Mouse (Mus musculus): ENCODE results near the gene Crip1. TPM values are rescaled to one million over a fixed set of nuclear protein-coding genes. Genes with fewer than 3 reads are reported as not detected.
A peak's percentile ranks its signal among the peaks of the same experiment; 100 is the strongest.

Gene Crip1
- polyA plus RNA-seq, 1 experiment from 2014 or later: 181 TPM

GRCm38 (mm10) chr12:113152991-113153525, 6.9 kb downstream of the Crip1 start:
- ATAC-seq (no peak), DNase-seq (no peak)
- WGBS (ENCODE audit: insufficient replicate concordance): 69% methylated on average over 6 of the region's 6 CpGs
- TF ChIP-seq CTCF (IDR thresholded peaks at IDR 0.05; ENCODE audit: low read depth) (no peak), EP300 (IDR thresholded peaks at IDR 0.05; ENCODE audit: low read depth) (no peak)
- Histone ChIP-seq H3K4me3 (ENCODE audit: low read depth, low read length) (peak overlapping the region; percentile 50), H3K27ac (ENCODE audit: low read depth) (no peak overlapping the region), H3K4me1 (ENCODE audit: insufficient read depth) (peaks cover 42% of the 10 kb centered on the region), H3K27me3 (ENCODE audit: insufficient read depth, low read length) (peaks cover 17% of the 10 kb centered on the region), H3K36me3 (replicated peaks; ENCODE audit: insufficient read depth, low read length) (no peaks in the 10 kb centered on the region), H3K9ac (replicated peaks) (no peak overlapping the region), H3K4me2 (ENCODE audit: low read depth, low read length) (peak overlapping the region; percentile 75; the same call in 1 of the 2 replicates), H3K9me3 (ENCODE audit: low read length) (no peaks in the 10 kb centered on the region)

GRCm38 (mm10) chr12:113153971-113154370, 7.9 kb downstream of the Crip1 start:
- no peak overlapping the region for H3K4me3 ChIP-seq (ENCODE audit: low read depth, low read length)
- no peak overlapping the region for H3K4me2 ChIP-seq (ENCODE audit: low read depth, low read length)
- H3K4me1 ChIP-seq (ENCODE audit: insufficient read depth): peaks cover 36% of the 10 kb centered on the region
- DNase-seq (no peak), ATAC-seq (no peak)
- no peak overlapping the region for H3K27ac ChIP-seq (ENCODE audit: low read depth)
- no peaks in the 10 kb centered on the region for H3K36me3 ChIP-seq (replicated peaks; ENCODE audit: insufficient read depth, low read length)
- H3K27me3 ChIP-seq (ENCODE audit: insufficient read depth, low read length): peaks cover 17% of the 10 kb centered on the region
- TF ChIP-seq EP300 (IDR thresholded peaks at IDR 0.05; ENCODE audit: low read depth) (no peak), CTCF (IDR thresholded peaks at IDR 0.05; ENCODE audit: low read depth) (no peak)
- H3K9me3 ChIP-seq (ENCODE audit: low read length): no peaks in the 10 kb centered on the region
- 80% methylated on average over 7 of the region's 7 CpGs for WGBS (ENCODE audit: insufficient replicate concordance)
- H3K9ac ChIP-seq (replicated peaks): no peak overlapping the region

DNA sequence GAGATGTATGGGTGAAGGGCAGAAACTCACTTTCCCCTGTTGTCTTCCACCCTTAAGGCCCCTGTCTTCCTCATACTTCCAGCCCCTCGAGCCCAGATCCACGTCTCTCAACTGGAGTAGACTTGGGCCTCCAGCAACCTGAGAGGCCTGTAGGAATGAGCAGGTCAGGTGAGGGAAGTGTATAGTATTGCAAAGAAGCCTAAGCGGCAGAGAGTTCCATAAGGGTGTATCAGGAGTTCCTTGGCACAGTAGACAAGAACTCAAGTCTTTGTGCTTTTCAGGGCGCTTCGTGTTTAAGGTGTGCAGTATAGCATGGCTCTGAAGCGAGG, 8.6 kb downstream of the Crip1 start:
- Histone ChIP-seq H3K27ac (ENCODE audit: low read depth) (0 out of 2 replicates have a peak overlapping the region, but pooled peaks have one; percentile 60), H3K4me3 (ENCODE audit: low read depth, low read length) (peak overlapping the region; percentile 47; the same call in 1 of the 2 replicates), H3K9ac (replicated peaks) (peak overlapping the region; percentile 58; the same call in 1 of the 2 replicates), H3K4me2 (ENCODE audit: low read depth, low read length) (peak overlapping the region; percentile 84), H3K36me3 (replicated peaks; ENCODE audit: insufficient read depth, low read length) (no peaks in the 10 kb centered on the region), H3K4me1 (ENCODE audit: insufficient read depth) (peaks cover 36% of the 10 kb centered on the region), H3K9me3 (ENCODE audit: low read length) (no peaks in the 10 kb centered on the region), H3K27me3 (ENCODE audit: insufficient read depth, low read length) (peaks cover 17% of the 10 kb centered on the region)
- no peak for DNase-seq
- WGBS (ENCODE audit: insufficient replicate concordance): 79% methylated on average over 6 of the region's 6 CpGs
- ATAC-seq: no peak
- TF ChIP-seq CTCF (IDR thresholded peaks at IDR 0.05; ENCODE audit: low read depth) (no peak), EP300 (IDR thresholded peaks at IDR 0.05; ENCODE audit: low read depth) (no peak)

- H3K9ac ChIP-seq (replicated peaks): peak overlapping the region; percentile 58
- H3K36me3 ChIP-seq (replicated peaks; ENCODE audit: insufficient read depth, low read length): no peaks in the 10 kb centered on the region
- 7% methylated on average over 32 of the region's 32 CpGs for WGBS (ENCODE audit: insufficient replicate concordance)
- no peaks in the 10 kb centered on the region for H3K9me3 ChIP-seq (ENCODE audit: low read length)
- H3K27me3 ChIP-seq (ENCODE audit: insufficient read depth, low read length): peaks cover 17% of the 10 kb centered on the region
- DNase-seq (peak; percentile 57), ATAC-seq (no peak)
- H3K4me3 ChIP-seq (ENCODE audit: low read depth, low read length): peak overlapping the region; percentile 47
- H3K4me1 ChIP-seq (ENCODE audit: insufficient read depth): peaks cover 36% of the 10 kb centered on the region
- peak overlapping the region; percentile 84 for H3K4me2 ChIP-seq (ENCODE audit: low read depth, low read length)
- H3K27ac ChIP-seq (ENCODE audit: low read depth): peak overlapping the region; percentile 60
- TF ChIP-seq EP300 (IDR thresholded peaks at IDR 0.05; ENCODE audit: low read depth) (no peak), CTCF (IDR thresholded peaks at IDR 0.05; ENCODE audit: low read depth) (no peak; the same call in 1 of the 2 replicates)
Measured at GRCm38 (mm10) chr12:113155076-113155771, 9.1 kb downstream of the Crip1 start.

DNA sequence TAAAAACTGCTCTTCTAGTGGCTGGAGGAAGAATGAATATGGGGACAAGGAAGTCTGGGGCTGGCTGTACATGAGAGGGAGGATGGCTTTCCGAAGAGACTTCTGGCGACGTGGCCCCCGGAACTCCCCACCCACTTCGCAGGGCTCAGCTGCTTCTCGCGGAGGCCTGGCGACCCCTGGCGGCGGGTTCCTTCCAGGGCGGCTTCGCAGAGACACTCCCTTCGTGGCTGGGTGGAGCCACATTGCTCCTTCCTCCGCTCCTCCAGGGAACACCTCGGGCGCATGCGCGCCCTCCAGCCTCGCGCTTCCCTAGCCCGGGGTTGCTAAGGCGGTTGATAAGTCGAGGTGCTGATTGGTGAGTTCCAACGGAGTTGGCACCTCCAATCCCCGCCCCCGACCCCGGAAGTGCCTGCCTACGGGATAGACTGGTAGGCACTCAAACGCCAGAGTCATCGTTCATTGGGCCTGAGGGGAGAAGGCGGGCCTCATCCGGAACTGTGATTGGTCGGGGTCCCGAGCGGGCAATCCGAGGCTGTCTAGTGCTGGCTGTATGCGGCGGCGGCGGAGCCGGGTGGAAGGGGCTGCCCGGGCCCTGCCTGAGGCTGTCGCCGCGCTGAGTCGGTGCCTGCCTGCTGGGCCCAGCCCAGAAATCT, 9.9 kb downstream of the Crip1 start, which contains the start of gene Tedc1:
Gene Tedc1, plus strand, starts transcription at position 535 of the 653 bp plus-strand sequence.
- Histone ChIP-seq H3K9ac (replicated peaks) (peak within 1 kb of the TSS; percentile 76), H3K4me1 (ENCODE audit: insufficient read depth) (peaks cover 36% of the 10 kb centered on the region), H3K9me3 (ENCODE audit: low read length) (no peaks in the 10 kb centered on the region), H3K4me3 (ENCODE audit: low read depth, low read length) (peak within 1 kb of the TSS; percentile 79), H3K36me3 (replicated peaks; ENCODE audit: insufficient read depth, low read length) (no peaks in the 10 kb centered on the region), H3K27me3 (ENCODE audit: insufficient read depth, low read length) (peaks cover 11% of the 10 kb centered on the region), H3K4me2 (ENCODE audit: low read depth, low read length) (peak within 1 kb of the TSS; percentile 96), H3K27ac (ENCODE audit: low read depth) (peak within 1 kb of the TSS; percentile 64)
- DNase-seq (peak; percentile 98), ATAC-seq (peak; percentile 98)
- TF ChIP-seq EP300 (IDR thresholded peaks at IDR 0.05; ENCODE audit: low read depth) (no peak; the same call in none of the 2 replicates), CTCF (IDR thresholded peaks at IDR 0.05; ENCODE audit: low read depth) (peak; percentile 100)
- 0% methylated on average over 46 of the region's 46 CpGs for WGBS (ENCODE audit: insufficient replicate concordance)

GRCm38 (mm10) chr12:113156540-113156929, 10.4 kb downstream of the Crip1 start:
- peak overlapping the region; percentile 64 for H3K27ac ChIP-seq (ENCODE audit: low read depth)
- peak overlapping the region; percentile 76 for H3K9ac ChIP-seq (replicated peaks)
- H3K4me3 ChIP-seq (ENCODE audit: low read depth, low read length): peak overlapping the region; percentile 79
- WGBS (ENCODE audit: insufficient replicate concordance): 0% methylated on average over 23 of the region's 23 CpGs
- no peak; the same call in 1 of the 2 replicates for ATAC-seq
- H3K4me2 ChIP-seq (ENCODE audit: low read depth, low read length): peak overlapping the region; percentile 96
- peak; percentile 46 for DNase-seq
- peaks cover 31% of the 10 kb centered on the region for H3K4me1 ChIP-seq (ENCODE audit: insufficient read depth)
- no peaks in the 10 kb centered on the region for H3K36me3 ChIP-seq (replicated peaks; ENCODE audit: insufficient read depth, low read length)
- no peaks in the 10 kb centered on the region for H3K9me3 ChIP-seq (ENCODE audit: low read length)
- TF ChIP-seq CTCF (IDR thresholded peaks at IDR 0.05; ENCODE audit: low read depth): no peak
- no peak for TF ChIP-seq EP300 (IDR thresholded peaks at IDR 0.05; ENCODE audit: low read depth)
- H3K27me3 ChIP-seq (ENCODE audit: insufficient read depth, low read length): peaks cover 6% of the 10 kb centered on the region; the same call in 1 of the 2 replicates
